Mouse (Mus musculus): Measurements from ENCODE around the gene Cdr2l.

Gene Cdr2l

DNA sequence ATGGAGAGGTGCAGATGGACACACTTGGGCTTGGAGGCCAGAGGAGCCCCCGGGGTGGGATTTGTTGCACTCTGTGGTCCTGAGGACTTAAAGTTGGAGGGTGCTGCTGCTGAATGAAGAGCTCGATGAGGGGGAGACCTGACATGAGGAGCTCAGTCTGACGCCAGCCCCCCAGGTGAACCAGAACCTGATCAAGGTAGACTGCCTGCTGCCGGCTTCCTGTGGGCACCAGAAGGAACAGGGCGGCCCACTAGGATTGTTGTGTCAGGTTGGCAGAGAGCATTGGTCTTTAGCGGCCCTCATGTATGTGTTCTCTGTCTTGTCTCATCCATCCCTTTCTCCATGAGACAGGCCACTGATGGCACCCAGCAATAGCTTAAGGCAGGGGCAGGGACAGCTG lies 24.0 kb downstream of the Cdr2l start:
- Histone ChIP-seq H3K9me3 (ENCODE audit: low read length) (no peaks in the 10 kb centered on the region), H3K4me3 (replicated peaks; ENCODE audit: low read length) (no peak overlapping the region), H3K27me3 (ENCODE audit: insufficient read depth, low read length) (no peaks in the 10 kb centered on the region), H3K4me1 (replicated peaks; ENCODE audit: low read depth, low read length) (peaks cover 82% of the 10 kb centered on the region), H3K36me3 (ENCODE audit: insufficient read depth, low read length) (peaks cover 52% of the 10 kb centered on the region)
- no peak for TF ChIP-seq NANOG (IDR thresholded peaks at IDR 0.05; ENCODE audit: borderline replicate concordance, low read length)
- no peak for TF ChIP-seq POU5F1 (IDR thresholded peaks at IDR 0.05; ENCODE audit: borderline replicate concordance, low read length)
- TF ChIP-seq CTCF (conservative IDR thresholded peaks at IDR 0.05; ENCODE audit: low read length): no peak

DNA sequence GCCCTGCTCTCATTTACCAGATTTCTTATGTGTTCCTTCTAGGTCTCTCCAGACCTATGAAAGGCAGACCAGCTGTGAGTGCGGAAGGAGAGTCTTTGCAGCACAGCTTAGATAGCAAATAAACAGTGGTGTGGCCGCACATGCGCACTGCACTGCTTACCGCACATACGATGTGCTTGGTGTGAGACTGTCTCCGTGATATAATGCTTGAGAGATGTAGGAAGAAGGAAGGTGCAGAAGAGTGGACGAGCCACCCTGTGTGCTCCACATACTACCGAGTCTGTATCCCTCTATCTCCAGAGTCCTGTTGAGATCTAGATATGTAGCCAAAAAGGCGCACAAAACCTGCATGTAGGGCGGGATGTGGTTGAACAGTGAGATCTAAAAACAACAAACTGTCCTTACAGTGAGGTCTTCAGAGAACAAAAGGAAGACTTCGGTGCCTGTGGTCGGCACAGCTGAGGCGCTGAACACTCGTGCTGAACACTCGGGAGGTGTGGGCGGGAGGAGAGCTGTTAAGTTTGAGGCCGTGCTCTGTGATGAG lies 25.2 kb downstream of the Cdr2l start:
- H3K9me3 ChIP-seq (ENCODE audit: low read length): no peaks in the 10 kb centered on the region
- no peaks in the 10 kb centered on the region for H3K27me3 ChIP-seq (ENCODE audit: insufficient read depth, low read length)
- peaks cover 62% of the 10 kb centered on the region for H3K36me3 ChIP-seq (ENCODE audit: insufficient read depth, low read length)
- H3K4me3 ChIP-seq (replicated peaks; ENCODE audit: low read length): 0 out of 2 replicates have a peak overlapping the region, but pooled peaks have one; percentile 7
- no peak for TF ChIP-seq CTCF (conservative IDR thresholded peaks at IDR 0.05; ENCODE audit: low read length)
- TF ChIP-seq POU5F1 (IDR thresholded peaks at IDR 0.05; ENCODE audit: borderline replicate concordance, low read length): no peak
- no peak for TF ChIP-seq NANOG (IDR thresholded peaks at IDR 0.05; ENCODE audit: borderline replicate concordance, low read length)
- H3K4me1 ChIP-seq (replicated peaks; ENCODE audit: low read depth, low read length): peaks cover 87% of the 10 kb centered on the region

DNA sequence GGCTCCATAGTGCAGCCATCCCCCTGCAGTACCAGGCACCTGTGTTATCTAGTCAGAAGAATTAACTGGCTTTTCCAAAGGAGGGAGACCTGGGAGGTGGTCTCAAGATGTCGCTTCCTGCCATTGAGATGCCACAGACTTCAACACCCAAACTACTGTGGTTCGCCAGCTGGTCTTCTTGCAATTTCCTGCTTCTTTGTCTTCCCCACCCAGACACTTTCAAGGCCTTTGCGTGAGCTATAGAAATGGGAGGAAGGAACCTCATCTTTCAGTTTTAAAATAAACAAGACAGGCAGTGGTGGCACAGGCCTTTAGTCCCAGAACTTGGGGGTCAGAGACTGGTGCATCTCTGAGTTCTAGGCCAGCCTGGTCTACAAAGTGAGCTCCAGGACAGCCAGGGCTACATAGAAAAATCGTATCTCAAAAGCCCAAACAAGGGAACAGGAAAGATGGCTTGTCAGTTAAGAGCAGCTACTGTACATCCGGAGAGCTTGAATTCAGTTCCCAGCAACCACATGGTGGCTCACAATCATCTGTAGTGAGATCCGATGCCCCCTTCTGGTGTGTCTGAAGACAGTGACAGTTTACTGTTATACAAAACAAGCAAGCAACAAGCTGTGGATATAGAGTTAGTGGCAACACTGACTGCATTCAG lies 26.7 kb downstream of the Cdr2l start:
- Histone ChIP-seq H3K4me1 (replicated peaks; ENCODE audit: low read depth, low read length) (peaks cover 82% of the 10 kb centered on the region), H3K9me3 (ENCODE audit: low read length) (no peaks in the 10 kb centered on the region), H3K4me3 (replicated peaks; ENCODE audit: low read length) (peak overlapping the region; percentile 86), H3K27me3 (ENCODE audit: insufficient read depth, low read length) (no peaks in the 10 kb centered on the region), H3K36me3 (ENCODE audit: insufficient read depth, low read length) (peaks cover 62% of the 10 kb centered on the region)
- no peak for TF ChIP-seq POU5F1 (IDR thresholded peaks at IDR 0.05; ENCODE audit: borderline replicate concordance, low read length)
- no peak for TF ChIP-seq CTCF (conservative IDR thresholded peaks at IDR 0.05; ENCODE audit: low read length)
- no peak for TF ChIP-seq NANOG (IDR thresholded peaks at IDR 0.05; ENCODE audit: borderline replicate concordance, low read length)

DNA sequence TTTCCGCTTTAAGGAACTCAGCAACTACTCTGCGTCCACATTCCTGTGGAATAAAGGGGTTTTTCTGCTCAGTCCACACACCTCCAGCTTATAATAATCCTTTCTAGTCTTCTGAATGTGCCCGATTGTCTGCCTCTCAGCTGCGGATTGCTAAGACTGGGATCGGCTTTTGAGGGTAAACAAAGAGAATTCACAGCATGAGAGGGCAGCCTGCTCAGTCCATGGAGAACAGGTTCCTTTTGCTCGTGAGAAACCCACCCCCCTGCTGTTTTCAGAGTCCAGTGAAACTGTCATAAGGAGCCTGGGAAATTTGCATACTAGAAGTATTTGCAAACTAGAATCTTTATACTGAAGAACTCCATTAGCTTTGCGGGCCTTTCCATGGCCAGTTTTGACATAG lies 27.8 kb downstream of the Cdr2l start:
- peak; percentile 78 for TF ChIP-seq NANOG (IDR thresholded peaks at IDR 0.05; ENCODE audit: borderline replicate concordance, low read length)
- TF ChIP-seq CTCF (conservative IDR thresholded peaks at IDR 0.05; ENCODE audit: low read length): no peak
- Histone ChIP-seq H3K36me3 (ENCODE audit: insufficient read depth, low read length) (peaks cover 61% of the 10 kb centered on the region), H3K9me3 (ENCODE audit: low read length) (no peaks in the 10 kb centered on the region), H3K4me3 (replicated peaks; ENCODE audit: low read length) (peak overlapping the region; percentile 86), H3K27me3 (ENCODE audit: insufficient read depth, low read length) (no peaks in the 10 kb centered on the region), H3K4me1 (replicated peaks; ENCODE audit: low read depth, low read length) (peaks cover 85% of the 10 kb centered on the region)

DNA sequence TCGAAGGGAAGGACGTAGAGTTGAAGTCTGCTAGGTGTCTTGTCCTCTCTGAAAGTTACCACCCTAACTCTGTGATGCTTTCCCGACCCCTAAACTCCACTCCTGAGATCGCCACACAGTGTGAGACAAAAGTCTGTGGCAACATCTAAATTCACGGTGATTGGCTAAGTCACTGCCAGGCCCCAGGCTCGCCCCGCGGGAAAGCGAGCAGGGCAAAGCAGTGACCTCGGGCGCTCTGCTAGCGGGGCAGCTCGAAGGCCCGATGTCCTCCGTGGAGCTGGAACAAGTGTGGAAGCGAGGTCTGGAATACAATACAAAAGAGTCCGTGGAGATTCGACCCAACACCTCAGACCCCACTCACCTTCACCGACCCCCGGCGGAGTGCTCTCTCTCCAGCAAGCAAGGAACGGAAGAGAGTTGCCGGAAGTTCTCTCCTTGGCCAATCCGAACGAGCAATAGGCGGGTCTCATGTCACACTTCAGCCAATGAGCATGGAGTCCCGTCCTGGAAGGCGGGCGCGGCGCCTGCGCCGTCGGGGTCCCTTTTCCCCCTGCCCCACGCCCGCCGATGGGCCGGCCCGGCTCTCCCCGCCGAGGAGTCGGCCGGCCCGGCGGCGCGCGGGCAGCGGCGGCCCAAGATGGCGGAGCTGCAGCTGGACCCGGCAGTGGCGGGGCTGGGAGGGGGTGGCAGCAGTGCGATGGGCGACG lies 38.0 kb downstream of the Cdr2l start, which contains the start of the genes Atp5h and Kctd2:
Atp5h (minus strand) TSS at position 432 of the 707 bp plus-strand sequence.
Kctd2 (plus strand) TSS at position 598 of the 707 bp plus-strand sequence.
- Histone ChIP-seq H3K27me3 (ENCODE audit: insufficient read depth, low read length) (no peaks in the 10 kb centered on the region), H3K36me3 (ENCODE audit: insufficient read depth, low read length) (peaks cover 52% of the 10 kb centered on the region), H3K4me1 (replicated peaks; ENCODE audit: low read depth, low read length) (peaks cover 65% of the 10 kb centered on the region), H3K9me3 (ENCODE audit: low read length) (no peaks in the 10 kb centered on the region), H3K4me3 (replicated peaks; ENCODE audit: low read length) (peak within 1 kb of the TSS; percentile 98)
- TF ChIP-seq POU5F1 (IDR thresholded peaks at IDR 0.05; ENCODE audit: borderline replicate concordance, low read length) (no peak), NANOG (IDR thresholded peaks at IDR 0.05; ENCODE audit: borderline replicate concordance, low read length) (no peak), CTCF (conservative IDR thresholded peaks at IDR 0.05; ENCODE audit: low read length) (no peak)

DNA sequence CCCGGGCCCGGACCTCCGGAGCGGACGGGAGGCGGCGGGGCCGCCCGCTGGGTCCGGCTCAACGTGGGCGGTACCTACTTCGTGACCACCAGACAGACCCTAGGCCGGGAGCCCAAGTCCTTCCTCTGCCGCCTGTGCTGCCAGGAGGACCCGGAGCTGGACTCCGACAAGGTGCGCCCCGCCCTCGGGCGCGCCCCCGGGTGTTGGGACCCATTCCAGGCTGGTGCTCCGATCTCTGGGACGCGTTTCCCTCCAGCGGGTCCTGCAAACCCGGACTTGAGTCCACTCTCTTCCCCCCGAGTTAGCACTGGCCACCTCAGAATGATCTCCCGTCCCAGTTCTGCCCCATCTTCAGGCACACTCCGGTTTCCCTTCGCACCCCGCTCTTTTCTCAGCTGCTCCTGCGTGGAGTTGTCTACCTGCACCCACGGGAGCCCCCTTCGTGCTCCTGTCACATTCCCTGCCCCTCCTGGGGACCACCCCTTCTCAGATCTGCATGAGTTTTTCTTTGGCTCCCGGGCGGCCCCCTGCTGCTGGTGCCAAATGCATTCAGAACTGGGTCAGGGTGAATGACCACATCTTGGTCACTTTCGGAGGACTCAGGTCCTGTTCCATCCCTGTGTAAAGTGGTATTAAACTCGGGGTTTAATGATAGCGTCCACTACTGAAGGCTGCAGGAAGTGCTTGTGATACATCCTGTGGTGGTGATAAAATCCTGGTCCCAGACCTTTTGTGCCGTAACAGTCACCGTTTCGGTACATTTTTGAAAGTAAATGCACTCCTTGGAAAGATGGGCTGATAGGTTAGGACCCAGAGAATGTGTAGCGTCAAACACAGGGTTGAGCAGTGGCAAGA lies 38.8 kb downstream of the Cdr2l start:
- Histone ChIP-seq H3K36me3 (ENCODE audit: insufficient read depth, low read length) (peaks cover 53% of the 10 kb centered on the region), H3K9me3 (ENCODE audit: low read length) (no peaks in the 10 kb centered on the region), H3K4me1 (replicated peaks; ENCODE audit: low read depth, low read length) (peaks cover 57% of the 10 kb centered on the region), H3K27me3 (ENCODE audit: insufficient read depth, low read length) (no peaks in the 10 kb centered on the region), H3K4me3 (replicated peaks; ENCODE audit: low read length) (peak overlapping the region; percentile 98)
- TF ChIP-seq CTCF (conservative IDR thresholded peaks at IDR 0.05; ENCODE audit: low read length) (no peak), POU5F1 (IDR thresholded peaks at IDR 0.05; ENCODE audit: borderline replicate concordance, low read length) (no peak), NANOG (IDR thresholded peaks at IDR 0.05; ENCODE audit: borderline replicate concordance, low read length) (no peak)

DNA sequence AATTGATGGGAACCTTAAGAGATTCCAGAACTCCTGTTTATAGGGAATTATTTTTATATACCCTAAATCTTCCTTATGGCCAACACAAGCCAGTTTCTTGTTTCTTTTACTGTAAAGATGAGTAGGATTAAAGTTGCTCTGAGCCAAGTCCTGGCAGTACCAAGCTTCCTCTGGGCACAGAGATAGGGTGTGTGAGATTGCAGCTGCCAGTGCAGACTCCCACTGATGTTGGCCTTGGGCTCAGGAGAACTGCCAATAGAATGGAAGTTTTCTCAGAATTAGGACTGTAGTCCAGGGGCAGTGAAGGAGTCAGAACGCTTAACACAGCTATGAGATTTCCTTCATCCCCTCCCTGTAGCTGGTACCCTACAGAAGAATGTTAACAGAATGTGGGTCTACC lies 39.6 kb downstream of the Cdr2l start:
- H3K27me3 ChIP-seq (ENCODE audit: insufficient read depth, low read length): no peaks in the 10 kb centered on the region
- peaks cover 49% of the 10 kb centered on the region for H3K36me3 ChIP-seq (ENCODE audit: insufficient read depth, low read length)
- TF ChIP-seq POU5F1 (IDR thresholded peaks at IDR 0.05; ENCODE audit: borderline replicate concordance, low read length): no peak
- no peak for TF ChIP-seq CTCF (conservative IDR thresholded peaks at IDR 0.05; ENCODE audit: low read length)
- TF ChIP-seq NANOG (IDR thresholded peaks at IDR 0.05; ENCODE audit: borderline replicate concordance, low read length): no peak
- peak overlapping the region; percentile 98 for H3K4me3 ChIP-seq (replicated peaks; ENCODE audit: low read length)
- H3K4me1 ChIP-seq (replicated peaks; ENCODE audit: low read depth, low read length): peaks cover 53% of the 10 kb centered on the region
- H3K9me3 ChIP-seq (ENCODE audit: low read length): no peaks in the 10 kb centered on the region

DNA sequence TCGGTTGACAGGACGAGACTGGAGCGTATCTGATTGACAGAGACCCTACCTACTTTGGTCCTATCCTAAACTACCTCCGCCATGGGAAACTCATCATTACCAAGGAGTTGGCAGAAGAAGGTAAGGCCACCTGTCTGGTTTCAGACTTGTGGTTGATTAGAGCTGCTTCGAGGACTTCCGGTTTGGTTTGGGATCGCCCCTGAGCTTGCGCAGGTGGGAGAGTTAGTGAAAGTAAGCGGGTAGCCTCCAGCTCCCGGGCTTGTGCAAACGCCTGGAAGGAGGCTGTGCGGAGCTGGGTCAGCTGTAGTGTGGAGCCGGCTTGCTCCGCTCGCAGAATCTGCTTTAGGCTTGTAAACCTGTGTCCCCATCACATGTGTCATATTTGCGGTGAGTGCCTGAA lies 40.3 kb downstream of the Cdr2l start:
- Histone ChIP-seq H3K36me3 (ENCODE audit: insufficient read depth, low read length) (peaks cover 48% of the 10 kb centered on the region), H3K27me3 (ENCODE audit: insufficient read depth, low read length) (no peaks in the 10 kb centered on the region), H3K4me1 (replicated peaks; ENCODE audit: low read depth, low read length) (peaks cover 53% of the 10 kb centered on the region), H3K4me3 (replicated peaks; ENCODE audit: low read length) (peak overlapping the region; percentile 21), H3K9me3 (ENCODE audit: low read length) (no peaks in the 10 kb centered on the region)
- no peak for TF ChIP-seq CTCF (conservative IDR thresholded peaks at IDR 0.05; ENCODE audit: low read length)
- TF ChIP-seq NANOG (IDR thresholded peaks at IDR 0.05; ENCODE audit: borderline replicate concordance, low read length): no peak
- TF ChIP-seq POU5F1 (IDR thresholded peaks at IDR 0.05; ENCODE audit: borderline replicate concordance, low read length): no peak
